Mouse (Mus musculus): ENCODE measurements at regions not wholly inside any gene's neighbourhood (a gene's known extent, or its start where the extent isn't known, plus 50 kb on each side); places are given as distances from the start of the nearest gene placed in this dataset.
"Not testable (repeated sequence)": the region's sequence is repeated elsewhere in the genome, so short reads cannot be mapped to it uniquely, and the experiment has no call there.

DNA sequence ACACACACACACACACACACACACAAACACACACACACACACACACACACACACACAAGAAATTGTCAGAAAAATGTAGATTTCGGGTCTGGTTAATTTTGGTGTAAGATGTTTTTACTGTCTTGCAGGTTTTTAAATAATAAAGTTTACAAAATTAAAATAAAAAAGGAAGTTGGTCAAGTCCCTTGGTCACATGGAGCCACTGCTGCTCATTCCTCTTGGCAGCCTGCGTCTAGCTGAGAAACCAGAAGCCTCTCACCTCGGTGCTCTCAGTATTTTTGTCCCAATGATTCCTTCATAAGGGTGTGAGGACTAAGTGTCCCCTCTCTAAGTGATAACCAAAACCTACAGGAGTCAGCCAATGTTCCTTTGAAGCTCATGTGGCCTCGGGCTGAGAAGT is 76.8 kb upstream of the Smg1 start:
- DNase-seq = no peak

DNA sequence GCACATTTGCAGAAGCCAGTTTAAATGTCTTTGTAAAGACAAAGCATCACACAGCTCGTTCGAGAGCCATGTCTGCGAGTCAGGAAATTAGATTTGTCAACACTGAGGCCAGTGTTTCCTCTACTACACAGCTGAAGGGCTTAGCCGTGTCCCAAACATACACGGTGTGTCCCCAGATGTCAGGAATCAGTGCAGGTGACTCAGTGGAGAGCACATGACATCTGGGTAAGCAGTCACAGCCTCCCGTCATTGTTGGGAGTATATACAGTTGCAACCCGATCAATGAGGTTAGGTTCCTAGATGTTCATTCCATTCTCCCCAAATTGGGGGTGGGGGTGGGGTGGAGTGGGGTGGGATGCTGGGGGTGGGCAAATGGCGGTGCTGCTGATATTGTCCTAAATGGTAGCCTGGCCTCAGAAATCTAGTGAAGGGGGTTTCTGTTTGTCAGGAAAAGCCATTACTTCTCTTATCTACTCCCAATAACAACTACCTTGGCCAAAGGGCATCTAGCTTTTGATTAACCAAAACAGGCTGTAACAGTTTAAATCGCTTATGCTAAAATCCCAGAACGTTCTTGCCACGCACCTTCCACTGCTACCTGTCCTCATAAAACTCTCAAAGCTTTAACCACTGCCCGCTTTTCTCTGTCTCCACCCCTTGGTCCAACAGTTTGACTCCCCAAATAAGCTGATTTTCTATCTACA is 75.1 kb upstream of the Smg1 start:
- DNase-seq = no peak

DNA sequence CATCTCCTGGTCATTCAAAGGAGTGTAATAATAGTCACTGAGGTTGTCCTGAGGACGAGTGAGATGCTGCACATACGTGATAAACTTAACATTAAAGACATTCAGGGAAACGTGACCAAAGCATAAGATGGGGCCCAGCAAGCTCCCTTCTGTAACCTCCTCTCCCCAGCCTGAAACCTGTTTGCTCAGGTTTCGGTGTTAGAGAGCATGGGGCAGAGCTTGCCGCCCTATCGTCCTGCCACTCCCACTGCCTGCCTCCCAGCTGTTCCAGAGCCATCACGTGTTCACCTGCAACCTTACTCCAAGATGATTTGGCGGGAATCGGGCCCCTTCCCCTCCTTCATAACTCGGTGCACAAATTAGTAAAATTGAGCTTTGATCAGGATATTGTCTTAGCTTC is 71.4 kb upstream of the Smg1 start:
- not testable (repeated sequence) for DNase-seq

DNA sequence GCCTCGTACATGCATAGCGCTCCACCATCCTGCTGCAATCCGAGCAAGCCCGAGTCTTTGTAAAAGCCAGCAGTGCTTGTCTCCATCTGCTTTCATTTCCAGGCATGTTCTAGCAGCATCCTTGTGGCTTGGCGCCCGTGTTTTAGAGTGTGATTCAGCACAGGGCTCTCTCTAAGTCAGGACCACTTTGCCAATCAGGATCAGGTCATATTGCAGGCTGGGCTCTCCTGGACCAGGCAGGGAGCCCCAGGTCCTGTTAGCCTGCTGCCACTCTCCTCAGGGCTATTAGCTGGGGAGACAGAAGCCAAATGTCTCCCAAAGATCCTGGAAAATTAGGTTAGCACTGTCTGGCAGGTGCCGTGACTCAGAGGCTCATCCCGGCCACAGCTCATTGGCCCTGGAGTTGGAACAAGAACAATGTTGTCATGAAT is 70.8 kb upstream of the Smg1 start:
- no peak for DNase-seq

DNA sequence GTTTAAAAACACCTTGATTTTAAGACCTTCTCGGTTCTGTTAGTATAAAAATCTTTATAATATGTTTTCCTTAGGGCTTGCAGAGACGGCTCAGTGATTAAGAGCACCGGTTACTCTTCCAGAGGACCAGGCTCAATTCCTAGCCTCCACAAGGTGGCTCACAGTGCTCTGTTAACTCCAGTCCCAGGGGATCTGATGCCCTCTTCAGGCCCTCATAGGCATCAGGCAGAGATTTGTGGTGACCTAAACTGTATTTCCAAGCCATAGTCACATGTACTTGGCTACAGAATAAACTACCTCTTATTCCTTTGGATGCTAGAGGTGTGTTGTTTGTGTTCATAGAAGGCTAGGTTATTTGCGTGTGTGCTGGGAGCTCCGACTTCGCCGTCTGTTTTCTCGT is 70.3 kb upstream of the Smg1 start:
- no peak for DNase-seq

DNA sequence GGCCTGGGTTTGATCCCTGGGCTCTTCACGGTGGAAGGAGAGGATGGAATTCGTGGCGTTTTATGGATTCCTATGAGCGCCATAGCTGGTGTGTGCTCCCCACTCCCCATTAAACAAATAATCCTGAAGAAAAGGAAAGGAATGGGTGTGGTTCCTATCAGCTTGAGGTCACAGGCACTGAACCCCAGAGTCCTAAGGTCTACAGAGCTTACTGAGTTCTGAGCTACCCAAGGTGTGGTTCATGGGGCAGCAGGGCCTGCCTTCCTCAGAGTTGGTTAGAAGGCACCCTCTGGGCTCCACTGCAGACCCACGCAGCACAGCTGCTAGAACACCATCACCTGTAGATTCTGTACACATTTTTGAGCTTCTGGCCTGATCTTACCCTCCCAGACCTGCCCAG is 66.3 kb upstream of the Smg1 start:
- DNase-seq = no peak

DNA sequence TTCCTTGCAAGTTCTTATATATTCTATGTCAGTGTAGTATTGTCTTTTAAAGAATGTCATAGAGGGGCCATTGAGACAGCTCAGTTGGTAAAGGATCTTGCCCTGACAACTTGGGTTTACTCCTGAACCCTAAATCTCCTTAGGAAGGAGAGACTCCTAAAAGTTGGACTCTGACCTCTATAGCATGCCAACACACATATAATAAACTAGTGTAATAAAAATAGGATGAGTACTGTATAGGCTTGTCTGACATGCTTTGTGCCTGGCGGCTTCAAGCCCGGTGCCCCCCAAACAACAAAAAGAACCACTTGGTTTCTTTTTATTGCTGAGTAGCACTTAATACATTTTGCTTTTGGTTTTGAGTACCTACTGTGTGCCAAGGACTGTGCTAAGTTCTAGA is 65.4 kb upstream of the Smg1 start:
- no peak for DNase-seq

DNA sequence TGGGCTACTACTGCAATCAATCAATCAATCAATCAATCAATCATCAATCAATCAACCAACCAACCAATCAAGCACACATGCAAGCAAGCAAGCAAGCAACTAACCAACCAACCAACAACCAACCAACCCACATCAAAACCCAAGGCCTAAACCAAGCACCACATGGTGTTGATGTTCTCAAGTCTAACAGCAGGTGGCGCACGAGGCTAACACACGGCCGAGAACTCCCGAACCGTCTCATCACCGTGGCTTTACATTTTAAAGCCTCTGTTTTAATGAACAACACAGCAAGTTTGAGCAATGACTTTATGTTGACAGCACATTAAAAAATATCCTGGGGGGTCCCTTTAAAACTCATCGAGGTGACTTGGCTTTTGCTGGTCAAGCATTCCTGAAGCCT is 61.3 kb upstream of the Smg1 start:
- peak; percentile 41 to 79 for DNase-seq

DNA sequence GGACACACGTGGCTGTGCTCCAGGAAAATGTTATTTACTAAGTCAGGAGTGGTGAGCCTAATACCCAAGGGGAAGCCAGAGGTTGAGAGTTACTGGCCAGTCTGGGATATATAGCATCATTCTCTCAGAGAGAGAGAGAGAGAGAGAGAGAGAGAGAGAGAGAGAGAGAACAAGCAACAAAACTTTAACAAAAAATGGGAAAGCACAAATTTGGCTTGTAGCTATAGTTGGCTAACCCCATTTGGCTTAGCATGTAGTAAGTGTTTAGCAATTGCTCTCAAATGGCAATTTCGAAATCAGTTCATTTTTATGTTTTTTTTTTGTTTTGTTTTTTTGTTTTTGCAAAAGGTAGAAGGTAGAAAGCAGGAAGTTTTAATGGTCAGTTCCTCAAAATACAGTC is 60.9 kb upstream of the Smg1 start:
- DNase-seq = no peak

DNA sequence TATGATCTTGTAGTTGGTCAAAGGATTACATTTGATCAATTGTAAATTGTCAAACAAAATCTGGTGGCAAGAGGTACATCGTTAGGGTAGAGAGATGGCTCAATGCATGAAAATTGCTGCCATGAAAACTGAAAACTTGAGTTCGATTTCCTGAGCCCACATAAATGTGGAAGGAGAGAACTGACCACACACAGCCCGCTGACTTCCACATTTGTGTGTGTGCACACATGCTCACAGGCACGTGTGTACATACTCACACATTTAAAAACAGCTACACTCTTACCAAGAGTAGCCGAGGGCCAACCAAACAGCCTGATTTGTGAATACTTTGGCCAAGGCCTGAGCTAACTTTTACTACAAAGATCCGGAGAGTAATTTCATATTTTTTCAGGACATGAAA is 60.5 kb upstream of the Smg1 start:
- no peak for DNase-seq

DNA sequence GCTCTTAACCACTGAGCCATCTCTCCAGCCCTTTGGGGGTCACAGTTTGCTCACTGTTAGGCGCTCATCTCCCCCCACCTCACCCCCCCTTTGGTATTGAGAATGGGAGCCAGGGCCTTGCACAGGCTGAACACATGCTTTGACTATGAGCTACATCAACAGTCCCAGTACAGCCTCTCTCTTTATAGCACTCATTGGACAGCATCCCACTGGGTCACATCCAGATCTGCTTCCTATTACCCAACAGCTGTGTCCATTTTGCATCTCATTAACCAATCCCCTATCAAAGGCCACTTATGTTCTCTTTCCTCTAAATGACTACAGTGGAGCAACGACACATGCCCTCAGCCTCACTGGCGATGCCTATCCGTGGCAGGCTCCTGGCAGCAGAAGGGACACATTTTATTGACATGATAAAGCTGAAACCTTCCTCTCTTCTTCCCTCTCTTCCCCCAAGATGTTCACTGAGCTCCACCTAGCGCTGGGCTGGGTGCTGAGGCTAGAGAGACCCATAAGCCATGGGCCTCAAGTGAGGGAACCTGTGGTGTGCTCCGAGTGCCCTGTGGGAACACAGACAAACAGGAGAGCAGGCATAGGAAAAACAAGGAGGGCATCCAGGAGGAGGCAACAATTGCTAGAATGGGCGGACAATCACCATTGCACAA is 57.3 kb upstream of the Smg1 start:
- no peak for DNase-seq

DNA sequence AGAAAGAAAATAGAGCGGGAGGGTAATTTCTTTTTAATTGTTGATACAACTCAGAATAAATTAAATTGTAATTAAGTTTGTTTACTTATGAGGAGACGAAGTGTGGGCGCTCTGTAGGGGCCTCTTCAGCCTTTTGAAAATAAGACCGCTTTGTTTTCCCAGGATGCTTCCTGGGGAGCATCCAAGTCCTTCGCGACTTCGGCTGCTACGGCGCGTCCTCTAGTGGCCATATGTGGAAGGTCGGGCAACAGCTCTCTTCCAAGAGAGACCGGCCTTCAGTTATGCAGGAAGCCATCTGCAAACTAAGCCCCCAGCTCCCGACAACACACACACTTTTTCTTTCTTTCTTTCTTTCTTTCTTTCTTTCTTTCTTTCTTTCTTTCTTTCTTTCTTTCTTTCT is 54.1 kb upstream of the Smg1 start:
- DNase-seq = peak; percentile 42 to 76

DNA sequence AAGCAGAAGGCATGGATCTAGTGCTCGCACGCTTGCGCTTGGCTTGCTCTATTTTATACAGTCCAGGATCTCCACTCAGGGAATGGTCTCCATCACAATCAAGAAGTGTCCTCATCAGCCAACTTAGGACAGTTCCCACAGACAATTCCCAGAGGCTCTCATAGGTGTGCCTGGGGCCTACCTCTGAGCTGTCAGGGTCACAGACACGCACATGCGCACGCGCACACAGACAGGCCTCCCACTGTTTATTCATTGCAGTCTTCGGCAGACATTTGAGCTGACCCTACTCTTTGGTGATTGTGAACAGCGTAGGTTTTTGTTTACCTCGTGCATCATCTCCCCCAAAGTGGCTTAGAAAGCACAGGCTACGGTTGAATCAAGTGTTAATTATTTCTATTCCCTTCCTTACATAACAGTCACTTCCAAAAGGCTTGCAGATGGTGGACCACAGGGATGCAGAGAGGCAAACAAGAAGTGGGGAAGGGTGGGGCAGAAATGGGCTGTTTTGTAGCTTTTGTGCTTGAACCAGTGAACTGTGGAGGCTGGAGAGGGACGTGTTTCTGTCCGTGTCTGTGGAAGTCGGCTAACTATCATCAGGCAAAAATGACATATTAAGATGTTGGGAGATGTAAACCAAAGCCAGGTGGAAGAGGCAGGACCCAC is 53.5 kb upstream of the Smg1 start:
- DNase-seq = no peak

DNA sequence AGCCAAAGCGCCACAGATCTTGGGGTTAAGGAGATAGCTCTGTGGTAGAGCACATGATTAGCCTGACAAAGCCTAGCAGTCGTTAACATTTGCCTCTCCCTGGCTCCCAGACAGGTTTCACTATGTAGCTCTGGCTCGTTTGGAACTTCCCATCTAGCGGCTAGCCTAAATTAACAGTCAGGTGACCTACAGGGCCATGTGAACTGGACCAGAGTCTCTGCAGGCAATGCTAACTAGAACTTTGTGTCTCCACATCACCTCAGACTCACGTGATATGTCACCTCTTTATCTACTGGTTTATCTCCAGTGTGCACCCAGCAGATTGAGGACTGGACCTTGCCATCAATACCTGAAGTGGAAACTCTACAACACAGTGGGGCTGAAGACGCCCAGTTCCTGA is 52.4 kb upstream of the Smg1 start:
- DNase-seq = no peak

DNA sequence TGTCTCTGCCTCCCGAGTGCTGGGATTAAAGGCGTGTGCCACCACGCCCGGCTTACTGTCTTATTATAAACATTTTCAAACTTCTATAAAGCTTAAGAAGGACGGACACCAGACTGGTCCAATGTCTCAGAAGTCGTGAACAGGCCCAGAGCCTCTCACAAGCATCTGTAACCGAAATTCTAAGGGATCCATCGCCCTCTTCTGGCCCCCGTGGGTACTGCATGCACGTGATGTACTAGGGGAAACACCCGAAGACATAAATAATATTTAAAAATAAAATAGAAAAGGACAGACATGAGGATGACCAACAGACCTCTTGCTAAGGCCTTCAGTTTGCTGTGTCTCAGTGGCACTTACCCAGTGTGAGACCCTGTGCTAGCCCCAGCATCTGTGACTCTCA is 51.8 kb upstream of the Smg1 start:
- DNase-seq = peak; percentile 37 to 60

DNA sequence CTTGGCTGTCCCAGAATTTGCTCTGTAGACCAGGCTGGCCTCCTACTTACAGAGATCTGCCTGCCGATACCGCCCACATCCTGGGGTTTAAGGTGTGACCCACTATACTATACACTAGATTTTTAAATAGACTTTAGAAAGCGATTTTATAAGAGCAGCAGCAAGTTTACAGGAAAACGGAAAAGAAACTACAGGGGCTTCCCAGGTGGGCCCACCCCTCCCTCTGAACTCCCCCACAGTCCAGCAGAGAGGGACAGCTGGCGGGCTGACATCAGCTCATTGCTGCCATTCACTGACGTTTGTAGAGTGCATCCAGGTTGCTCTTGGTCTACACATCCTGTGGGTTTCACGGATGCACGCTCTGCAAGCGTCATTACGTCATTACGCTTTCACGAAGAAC is 51.2 kb upstream of the Smg1 start:
- DNase-seq = peak; percentile 40 to 57

Data from spleen, adult 18-20 months (tissue).